Mouse (Mus musculus) brain, adult 2 months (tissue): ENCODE measurements around the gene Cds1.

Source experiments
- DNase-seq: peaks from one replicate; pipeline ENCODE4 v3.0.0; 2011; ENCODE audit warnings: low read depth, low spot score

Cds1 gene

DNA sequence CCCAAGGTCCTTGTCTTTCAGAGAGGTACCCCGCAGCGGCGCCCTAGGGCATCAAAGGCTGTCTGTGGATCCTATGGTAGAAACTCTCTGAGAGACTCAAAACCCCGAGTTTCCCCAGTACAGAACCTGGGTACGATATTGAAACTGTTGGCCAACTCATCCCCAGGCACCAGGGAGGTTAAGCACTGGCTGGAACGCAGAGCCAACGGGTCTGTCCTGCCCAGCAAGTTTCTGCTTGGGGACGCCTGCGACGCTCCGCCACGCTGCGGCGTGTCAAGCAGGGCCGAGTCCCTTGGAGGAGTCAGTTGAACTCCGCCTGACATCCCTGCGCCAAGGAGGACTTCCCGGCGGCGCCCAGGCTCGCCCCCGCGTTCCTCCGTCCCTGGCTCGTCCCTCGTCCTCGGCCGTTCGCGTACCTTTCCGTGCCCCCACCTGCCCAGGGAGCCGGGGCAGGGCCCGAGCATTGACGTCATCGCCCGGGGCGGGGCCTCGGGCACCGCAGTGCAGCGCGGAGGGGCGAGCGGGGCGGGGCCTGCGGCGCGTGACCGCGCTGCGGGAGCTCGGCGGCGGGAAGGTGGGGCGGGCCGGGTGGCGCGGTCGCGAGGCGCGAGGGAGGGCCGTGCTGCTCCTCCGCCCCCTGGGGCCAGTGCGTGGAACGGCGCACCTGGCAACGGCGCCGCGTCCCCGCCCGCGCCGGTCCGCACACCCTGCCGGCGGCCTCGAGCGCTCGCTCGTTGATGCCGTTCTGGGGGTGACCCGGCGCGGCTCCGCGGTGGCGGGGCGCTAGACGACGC lies at the start of gene Cds1:
Gene Cds1, plus strand, starts transcription at position 577 of the 794 bp plus-strand sequence.
- DNase-seq = peak; percentile 94

DNA sequence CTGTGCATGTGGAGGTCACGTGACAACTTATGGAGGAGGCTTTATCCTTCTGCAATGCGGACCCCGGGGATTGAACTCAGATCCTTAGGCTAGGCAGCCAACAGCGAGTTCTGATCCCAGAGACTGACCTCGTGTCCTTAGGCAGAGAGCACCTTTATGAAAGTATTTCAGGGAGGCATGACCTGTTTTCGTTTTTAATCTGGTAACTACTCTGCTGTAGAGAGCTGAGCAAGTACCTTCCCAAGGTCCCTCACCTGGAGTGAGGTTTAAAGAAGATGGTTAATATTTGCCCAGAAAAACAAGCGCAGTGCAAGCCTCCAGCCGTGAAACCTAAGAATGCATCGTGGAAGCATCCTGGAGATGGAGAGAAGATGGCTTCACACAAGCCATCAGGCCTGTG lies 40.7 kb upstream of the Cds1 start:
- DNase-seq = no peak

DNA sequence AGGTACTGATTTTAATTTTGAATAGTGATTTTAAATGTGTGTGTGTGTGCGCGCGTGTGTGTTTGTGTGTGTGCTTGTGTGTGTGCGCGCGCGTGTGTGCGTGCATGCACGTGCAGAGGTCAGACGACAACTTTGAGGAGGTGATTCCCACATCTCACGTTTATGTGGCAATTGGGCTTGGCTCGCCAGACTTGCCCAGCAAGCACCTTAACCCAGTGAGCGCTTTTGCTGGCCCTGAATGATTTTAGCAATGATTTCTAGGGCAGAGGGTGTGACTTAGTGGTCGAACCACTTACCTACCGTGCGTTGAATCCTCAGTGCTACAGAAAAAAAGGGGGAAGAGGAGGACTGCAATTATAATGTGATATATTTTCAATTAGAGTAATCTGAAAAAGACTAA lies 40.2 kb upstream of the Cds1 start:
- DNase-seq = no peak

DNA sequence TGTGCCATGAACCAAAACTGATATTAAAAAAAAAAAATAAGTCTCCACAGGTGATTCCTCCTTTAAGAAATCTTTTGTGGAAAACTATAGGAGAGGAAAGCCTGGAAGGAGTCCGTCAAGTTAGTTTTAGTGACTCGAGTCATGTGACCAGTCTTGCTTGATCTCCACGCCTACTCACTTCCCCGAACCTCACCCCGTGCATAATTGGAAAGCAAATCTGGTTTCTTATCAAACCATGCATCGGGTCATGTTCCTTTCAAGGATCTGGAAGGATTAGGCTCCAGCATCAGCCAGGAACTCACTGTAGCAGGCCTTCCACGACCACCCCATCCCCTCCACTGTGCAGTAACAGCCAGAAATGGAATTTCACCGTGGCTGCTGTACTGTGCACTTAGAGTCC lies 39.2 kb upstream of the Cds1 start:
- DNase-seq = no peak

DNA sequence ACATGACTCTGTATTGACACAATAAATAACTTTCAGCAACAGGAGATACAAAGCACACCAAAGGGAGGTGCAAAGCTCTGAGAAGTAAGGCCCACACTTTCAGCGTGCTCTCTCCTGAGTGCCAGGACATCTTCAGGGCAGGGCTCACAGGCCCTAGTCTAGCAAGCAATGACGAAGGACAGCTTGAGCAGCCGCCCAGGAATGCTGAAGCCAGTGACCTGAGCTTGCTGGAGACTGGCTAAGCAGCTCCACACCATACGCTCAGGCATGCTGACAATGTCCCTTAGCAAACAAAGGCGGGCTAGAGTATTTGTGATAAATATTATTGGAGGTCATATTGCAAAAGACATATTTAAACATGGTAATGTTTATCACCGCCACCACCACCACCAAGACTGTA lies 38.6 kb upstream of the Cds1 start:
- no peak for DNase-seq

DNA sequence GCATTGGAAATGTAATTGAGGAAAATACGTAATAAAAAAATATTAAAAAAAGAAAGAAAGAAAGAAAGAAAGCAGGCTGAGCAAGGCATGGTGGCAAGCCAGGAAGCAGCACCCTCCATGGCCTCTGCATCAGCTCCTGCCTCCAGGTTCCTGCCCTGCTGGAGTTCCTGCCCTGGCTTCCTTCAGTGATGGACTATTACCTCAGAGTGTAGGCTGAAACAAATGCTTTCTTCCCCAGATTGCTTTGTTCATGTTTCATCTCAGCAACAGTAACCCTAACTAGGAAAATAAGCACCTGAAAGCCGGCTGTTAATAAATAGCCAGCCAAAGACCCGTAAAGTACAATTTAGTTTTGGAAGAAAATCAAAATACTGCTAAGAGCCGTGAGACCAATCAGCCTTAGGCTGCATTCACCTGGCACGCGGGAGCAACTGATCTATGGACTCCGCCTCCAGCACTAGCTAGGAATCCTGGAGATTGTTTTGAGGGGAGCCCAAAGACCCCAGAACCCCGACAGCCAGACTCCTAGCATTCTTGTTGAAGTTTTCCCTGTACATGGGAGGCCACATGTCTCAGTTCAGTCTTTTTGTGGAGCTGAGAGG lies 36.5 kb upstream of the Cds1 start:
- DNase-seq = no peak

DNA sequence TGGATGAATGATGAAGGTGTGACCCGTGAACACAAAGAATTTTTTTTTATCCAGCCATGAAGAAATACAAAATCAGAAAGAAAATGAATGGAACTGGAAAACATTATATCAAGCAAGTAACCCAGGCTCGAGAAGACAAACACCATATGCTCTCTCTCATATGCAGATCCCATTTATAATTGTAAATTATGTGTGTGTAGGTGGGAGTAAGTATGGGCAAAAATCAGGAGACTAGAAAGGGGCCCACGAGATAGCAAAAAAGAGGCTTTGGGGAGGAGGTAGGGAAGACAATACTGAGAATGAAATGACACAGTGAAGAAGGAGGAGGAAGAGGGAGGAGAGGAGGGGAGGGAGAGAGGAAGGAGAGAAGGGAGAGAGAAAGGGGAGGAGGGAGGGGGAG lies 27.6 kb upstream of the Cds1 start:
- DNase-seq = peak; percentile 66

DNA sequence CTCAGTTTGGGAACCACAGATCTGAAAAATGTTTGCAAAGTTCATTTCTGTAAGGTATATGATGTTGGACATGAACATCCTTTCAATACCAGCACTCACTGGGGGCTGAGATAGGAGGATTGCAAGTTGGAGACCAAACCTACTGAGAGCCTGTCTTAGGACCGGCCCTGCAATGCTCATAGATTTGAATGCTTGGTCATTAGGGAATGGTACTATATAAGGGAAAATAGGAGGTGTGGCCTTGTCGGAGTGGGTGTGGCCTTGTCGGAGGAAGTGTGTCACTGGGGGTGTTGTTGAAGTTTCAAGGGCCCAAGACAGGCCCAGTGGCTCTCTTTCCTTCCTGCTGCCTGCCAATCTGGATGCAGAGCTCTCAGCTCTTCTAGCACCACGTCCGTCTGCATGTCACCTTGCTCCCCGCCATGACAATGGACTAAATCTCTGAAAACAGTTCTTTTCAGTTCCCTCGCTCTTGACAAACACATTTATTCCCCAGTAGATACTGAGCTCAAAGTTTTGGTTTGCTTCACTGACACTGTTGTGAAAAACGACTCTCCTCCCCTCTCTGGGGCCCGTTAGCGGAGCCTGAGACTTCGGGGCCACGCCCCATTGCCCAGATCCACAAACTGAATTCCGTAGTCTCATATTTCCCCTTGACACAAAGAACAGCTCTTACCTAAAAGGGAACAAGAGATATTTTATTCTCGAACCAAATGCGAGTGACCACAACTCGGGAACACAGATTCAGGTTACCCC lies 24.3 kb upstream of the Cds1 start:
- no peak for DNase-seq

DNA sequence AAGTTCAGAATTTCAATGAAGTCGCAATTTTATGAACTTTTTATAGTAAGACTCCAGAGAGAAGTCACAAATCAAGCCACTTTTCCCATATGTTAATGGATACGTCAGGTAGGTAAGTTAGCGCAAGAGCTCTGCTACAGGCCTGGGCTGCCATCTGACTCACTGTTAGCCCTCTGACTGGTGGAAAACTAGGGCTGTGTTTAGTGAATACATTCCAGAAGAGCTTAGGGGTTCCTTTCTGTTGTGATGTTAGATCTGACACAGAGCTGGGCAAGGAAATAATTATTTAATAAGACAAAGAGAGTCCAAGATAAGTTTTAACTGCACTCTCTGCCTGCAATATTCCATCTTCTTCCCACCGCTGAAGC lies 23.7 kb upstream of the Cds1 start:
- DNase-seq = no peak

DNA sequence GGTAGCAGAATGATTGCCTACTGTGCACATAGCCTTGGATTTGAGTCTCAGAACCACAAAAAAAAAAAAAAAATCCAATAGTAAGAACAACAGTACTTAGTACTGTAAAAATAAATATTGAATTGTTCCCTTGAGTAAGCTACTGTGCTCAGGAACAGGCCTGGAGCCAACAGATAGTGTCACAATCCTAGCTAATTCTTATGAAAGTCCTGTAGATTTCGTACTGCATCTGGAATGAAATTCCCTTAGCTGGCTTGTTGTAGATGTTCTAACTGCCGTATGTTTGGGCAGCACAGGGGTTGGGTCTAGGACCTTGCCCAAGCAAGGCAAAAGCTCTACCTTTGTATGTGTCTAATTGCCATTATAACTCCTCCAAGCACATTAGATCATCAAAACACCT lies 22.9 kb upstream of the Cds1 start:
- DNase-seq = no peak

DNA sequence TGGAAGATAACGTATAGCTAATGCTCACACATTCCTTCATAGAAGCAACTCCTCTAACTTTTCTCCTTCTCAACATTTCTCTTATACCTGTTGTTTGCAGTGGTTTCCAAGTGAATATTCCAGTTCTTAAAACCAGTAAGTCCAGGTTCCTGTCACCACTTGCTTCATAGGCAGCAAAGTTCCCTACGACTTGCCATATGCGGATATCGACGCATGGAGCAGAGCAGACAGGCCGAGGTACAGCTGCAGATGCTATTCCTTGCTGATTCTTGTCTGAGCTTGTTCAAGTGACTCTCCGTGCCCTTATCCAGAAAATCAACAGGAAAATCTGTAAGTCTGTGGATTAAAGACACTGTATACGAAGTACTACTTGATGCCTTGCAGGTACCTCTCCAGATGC lies 22.5 kb upstream of the Cds1 start:
- no peak for DNase-seq

DNA sequence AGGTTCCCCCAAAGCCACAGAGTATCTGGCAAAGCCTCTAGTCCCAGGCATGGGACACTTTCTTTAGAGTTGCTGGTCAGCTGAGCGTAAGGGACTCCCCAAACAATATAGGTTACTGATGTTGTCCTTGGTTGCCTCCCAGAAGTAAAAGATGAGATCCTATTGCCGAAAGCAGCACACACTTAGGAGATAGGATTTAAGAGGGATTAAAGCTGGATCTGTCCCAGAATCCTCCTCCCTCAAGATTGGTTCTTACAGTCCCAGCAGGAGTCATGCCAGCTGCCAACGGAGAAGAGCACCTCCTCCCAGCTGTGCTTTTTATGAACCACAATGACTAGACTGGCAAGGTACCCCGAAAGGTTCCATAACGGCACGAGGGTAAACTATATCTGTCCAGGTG lies 20.0 kb upstream of the Cds1 start:
- DNase-seq = no peak

DNA sequence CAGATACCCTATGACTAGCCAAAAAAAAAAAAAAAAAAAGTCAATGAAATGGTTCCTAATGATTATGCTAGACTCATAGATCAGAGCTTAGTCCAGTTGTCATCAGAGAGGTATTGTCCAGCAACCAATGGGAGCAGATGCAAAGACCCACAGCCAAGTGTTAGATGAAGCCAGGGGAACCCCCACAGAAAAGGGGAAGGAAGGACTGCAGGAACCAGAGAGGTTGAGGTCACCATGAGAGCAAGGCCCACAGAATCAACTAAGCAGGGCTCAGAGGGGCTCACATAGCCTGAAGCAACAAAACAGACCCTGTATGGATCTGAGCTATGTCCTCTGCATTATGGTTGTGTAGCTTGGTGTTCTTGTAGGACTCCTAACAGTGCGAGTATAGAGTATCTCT lies 11.2 kb upstream of the Cds1 start:
- no peak for DNase-seq

DNA sequence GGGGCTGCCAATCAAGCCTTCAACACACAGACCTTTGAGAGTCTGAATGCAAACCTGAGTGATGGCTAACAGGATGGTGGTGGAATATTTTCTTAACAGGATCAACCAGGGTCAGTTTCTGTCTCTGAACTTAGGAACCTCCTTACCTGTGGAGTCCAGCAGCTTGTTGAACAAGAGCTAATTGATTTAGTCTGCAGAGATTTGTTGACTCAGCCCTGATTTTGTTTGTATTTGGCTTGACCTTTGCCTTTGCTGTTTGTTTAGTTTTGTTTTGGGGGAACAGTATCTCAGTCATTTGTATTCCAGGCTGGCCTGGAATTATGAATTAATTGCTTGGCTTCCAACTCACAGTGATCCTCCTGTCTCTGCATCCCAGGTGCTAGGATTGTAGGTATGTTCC lies 7.3 kb upstream of the Cds1 start:
- DNase-seq = no peak

DNA sequence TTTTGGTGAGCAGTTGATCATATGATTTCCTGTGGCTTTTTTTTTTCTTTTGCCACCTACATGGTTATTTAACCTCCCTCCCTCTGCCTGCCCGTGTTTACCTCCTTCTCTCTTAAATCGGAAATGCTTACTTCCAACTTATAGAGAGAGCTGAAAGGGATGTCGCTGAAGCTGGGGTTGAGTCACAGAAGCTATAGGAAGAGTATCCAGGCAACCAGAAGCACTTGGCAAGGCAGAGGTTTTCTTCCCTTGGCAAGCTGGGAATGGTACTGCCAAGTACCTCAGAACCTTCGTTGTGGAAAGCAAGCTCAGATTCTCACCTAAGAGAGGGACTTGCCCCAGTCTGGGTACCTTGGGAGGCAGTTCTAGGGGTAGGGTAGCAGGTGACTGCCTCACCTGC lies 3.2 kb upstream of the Cds1 start:
- peak; percentile 85 for DNase-seq

DNA sequence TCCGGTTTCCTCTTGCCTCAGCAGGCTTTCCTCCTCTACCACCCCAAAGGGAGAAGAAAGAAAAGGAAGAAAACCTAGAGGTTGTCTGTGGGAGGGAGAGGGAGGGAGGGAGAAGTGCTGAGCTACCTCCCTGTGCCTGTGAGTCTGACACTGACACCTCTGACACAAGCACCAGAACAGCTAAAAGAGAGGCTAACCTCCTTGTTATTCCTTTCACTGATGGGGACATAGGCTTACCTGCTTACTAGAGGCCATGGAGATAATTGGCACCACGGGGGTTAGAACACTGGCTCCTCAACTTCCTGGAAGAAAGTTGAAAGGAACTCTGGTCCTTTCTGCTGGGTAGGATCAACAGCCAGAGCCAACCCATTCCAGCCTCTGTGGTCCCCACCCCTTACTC lies 1.4 kb upstream of the Cds1 start:
- no peak for DNase-seq

DNA sequence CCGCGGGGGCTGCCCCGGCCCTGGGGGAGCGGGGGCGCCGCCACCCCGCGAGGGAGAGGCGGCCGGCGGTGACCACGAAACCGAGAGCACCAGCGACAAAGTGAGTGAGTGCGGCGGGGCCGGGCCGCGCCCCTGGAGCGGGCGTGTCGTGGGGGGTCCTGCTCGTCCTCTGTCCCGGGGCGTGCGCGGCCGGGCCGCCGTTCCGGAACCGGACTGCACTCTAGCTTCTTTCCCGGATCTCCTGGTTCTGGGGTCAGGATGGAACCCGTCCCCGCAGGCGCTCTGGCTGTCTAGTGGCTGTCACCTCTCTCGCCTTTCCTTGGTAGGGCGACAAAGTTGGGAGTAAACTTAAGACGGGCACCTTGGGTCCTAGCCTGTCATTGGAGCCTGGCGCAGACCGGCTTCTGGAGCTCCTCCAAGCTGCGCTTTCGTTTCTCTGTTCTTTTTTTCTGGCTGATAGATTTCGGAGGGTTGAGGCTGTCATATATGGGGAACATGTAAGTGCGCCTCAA lies 516 bp downstream of the Cds1 start:
- DNase-seq = peak; percentile 56

DNA sequence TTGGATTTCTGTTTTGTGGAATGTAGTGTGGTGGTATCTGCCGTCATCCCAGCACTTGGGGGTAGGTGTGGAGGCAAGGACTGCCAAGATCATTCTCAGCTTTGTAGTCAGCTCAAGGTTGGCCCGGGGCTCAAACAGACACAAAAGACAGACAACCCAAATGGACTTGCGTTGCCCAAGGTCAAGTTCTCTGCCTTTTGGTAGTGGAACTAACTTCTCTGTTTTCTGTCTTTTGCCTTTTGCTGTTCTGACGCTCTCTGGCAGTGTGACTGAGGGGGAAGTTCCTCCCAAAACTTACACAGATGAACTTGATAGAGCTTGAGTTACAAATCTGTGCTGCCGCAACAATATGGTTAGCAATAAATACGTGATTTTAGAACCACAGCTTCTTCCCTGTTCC lies 1.3 kb downstream of the Cds1 start:
- no peak for DNase-seq

DNA sequence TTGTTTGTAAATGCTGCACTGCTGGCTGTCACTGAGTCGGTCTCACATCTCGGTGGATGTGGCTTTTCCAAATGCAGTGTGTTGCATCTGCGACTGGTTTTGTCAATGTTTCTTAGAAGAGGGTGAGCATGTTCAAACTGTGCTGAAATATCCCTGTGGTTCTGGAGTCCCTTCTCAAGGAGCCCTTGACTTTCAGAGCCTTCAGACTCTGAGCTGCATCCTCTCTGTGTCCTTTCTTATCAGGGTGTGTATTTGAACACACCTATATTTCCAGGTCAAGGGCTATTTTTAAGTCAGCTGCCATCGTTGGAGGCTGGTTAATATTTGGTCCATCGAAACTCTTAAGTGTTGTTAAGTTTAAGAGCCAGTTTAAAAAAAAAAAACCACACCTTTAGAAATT lies 2.2 kb downstream of the Cds1 start:
- DNase-seq = no peak

DNA sequence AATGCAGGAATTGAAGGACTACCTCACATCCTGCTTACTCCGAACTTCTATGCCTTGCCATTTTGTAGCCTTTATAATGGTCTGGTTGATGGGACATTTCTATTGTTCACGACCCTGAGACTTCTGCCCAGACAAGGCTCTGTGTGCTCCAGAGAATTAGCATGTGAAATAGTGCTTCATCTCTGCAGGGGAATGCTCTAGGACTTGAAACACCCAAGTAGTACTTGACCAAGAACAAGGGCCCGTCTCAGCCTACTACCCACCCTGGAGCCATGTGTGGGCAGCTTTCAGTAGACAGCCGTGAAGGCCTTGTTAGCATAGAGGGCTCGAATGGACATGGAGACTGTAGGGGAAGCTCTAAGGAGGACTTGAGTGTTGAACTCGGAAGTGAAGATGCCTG lies 2.6 kb downstream of the Cds1 start:
- no peak for DNase-seq

DNA sequence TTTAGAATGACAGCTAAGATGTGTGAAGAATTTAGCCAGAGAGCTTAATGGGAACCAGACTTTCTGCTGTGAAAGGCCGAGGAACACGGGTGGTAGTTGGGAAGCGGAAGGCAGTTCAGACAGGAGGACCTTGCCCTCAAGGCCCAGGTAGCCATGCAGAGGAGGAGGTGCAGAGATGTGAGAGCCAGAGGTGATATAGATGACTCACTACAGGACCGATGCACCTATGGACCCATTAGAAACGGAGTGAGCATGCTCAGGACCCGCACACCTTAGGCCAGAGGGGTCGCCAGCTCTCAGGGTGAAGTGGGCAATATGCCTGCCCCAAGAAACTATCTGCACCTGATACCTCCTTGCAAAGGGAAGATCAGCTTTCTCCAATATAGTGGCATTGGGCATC lies 3.6 kb downstream of the Cds1 start:
- DNase-seq = no peak

DNA sequence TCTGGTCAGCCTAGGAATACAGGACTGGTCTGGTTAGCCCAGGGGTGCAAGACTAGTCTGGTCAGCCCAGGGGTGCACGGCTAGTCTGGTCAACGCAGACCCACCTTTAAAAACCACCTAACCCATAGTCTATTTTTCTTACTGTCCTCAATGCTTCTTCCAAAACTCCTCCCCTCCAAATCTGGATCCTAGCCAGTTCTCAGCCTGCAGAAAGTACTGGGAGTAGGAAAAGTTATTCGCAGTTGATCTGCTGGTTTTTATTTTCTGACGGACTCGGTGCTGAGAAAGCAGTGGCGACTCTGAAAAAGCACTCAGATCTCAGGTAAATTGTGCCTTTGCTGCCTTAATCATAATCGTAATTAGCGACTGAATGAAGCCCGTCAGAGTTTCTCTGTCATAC lies 7.7 kb downstream of the Cds1 start:
- peak; percentile 48 for DNase-seq

DNA sequence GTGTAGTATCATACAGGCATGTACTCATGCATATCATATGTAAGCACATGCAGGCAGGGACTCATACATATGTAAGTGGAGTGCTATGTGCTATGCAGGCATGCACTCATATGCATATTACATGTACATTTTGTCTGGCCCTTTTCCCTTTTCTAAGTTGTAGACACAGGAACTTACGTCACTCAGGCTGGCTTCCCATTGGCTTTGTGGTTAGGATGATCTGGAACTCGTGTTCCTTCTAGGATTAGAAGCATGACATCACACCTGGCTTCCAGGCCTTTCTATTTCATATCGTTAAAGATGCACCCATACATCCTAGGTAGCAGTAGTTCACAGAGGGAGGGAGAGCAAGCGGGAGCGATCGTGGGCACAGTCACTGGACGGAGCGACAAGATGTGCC lies 10.3 kb downstream of the Cds1 start:
- DNase-seq = no peak
